Mouse (Mus musculus) liver, embryonic 11.5 days (tissue): ENCODE results near the gene Rnf17. TPM values are rescaled to one million over a fixed set of nuclear protein-coding genes. Genes with fewer than 3 reads are reported as not detected.

Source experiments
- ATAC-seq: fragments of 200-750 bp; cut with Nextera tagmentation; replicated peaks from 2 replicates; pipeline ENCODE4 v1.8.0; 2017; ENCODE audit warnings: moderate number of reproducible peaks, mild to moderate bottlenecking, moderate TSS enrichment, moderate library complexity; ENCODE audit not compliant: low FRiP score
- DNase-seq: peaks from one replicate; pipeline ENCODE4 v3.0.0-alpha.2; 2017; ENCODE audit warnings: low spot score
- H3K27ac ChIP-seq: fragments of 300-500 bp; sonication (generic); 2 replicates; pipeline ENCODE4 v1.5.1; 2014; ENCODE audit warnings: mild to moderate bottlenecking, low read depth, low read length, control low read depth
- H3K27me3 ChIP-seq: fragments of 300-500 bp; sonication (generic); replicated peaks from 2 replicates; pipeline ENCODE4 v1.6.1; 2014; ENCODE audit warnings: low read length, mixed read lengths; ENCODE audit not compliant: control insufficient read depth, insufficient read depth
- H3K36me3 ChIP-seq: fragments of 300-500 bp; sonication (generic); 2 replicates; pipeline ENCODE4 v1.6.1; 2014; ENCODE audit warnings: mild to moderate bottlenecking, low read length, moderate library complexity, mixed read lengths; ENCODE audit not compliant: control insufficient read depth, insufficient read depth
- H3K4me1 ChIP-seq: fragments of 300-500 bp; sonication (generic); replicated peaks from 2 replicates; pipeline ENCODE4 v1.6.1; 2014; ENCODE audit warnings: low read length, mixed read lengths; ENCODE audit not compliant: control insufficient read depth, insufficient read depth
- H3K4me2 ChIP-seq: fragments of 300-500 bp; sonication (generic); 2 replicates; pipeline ENCODE4 v1.6.1; 2014; ENCODE audit warnings: mild to moderate bottlenecking, control low read depth, moderate library complexity
- H3K4me3 ChIP-seq: fragments of 300-500 bp; sonication (generic); 2 replicates; pipeline ENCODE4 v1.5.1; 2014; ENCODE audit warnings: low read depth, low read length, control low read depth
- H3K9ac ChIP-seq: fragments of 300-500 bp; sonication (generic); 2 replicates; pipeline ENCODE4 v1.6.1; 2014; ENCODE audit warnings: low read depth, low read length, control low read depth
- H3K9me3 ChIP-seq: fragments of 300-500 bp; sonication (generic); 2 replicates; pipeline ENCODE4 v1.6.1; 2016; ENCODE audit warnings: low read length, inconsistent platforms, mixed read lengths; ENCODE audit not compliant: control insufficient read depth
- WGBS: fragments of 180-500 bp; shearing (Covaris S2); extraction: QIAGEN DNeasy Blood & Tissue Kit; methylation state at CpG from one replicate; pipeline ENCODE4 v1.1.7; 2014; 5-methylcytosine and 5-hydroxymethylcytosine counted together
- polyA plus RNA-seq: library from polyadenylated mRNA; unstranded; fragments of >200 nt; fragmentation: Nextera tagmentation; extraction: Ambion mirVana; gene quantifications from 2 replicates; pipeline ENCODE4 v1.2.1, GENCODE M21; 2014

The Rnf17 gene
- polyA plus RNA-seq, 1 experiment from 2014 or later = 7.9 TPM

GRCm38 (mm10) chr14:56368834-56369233, 33.5 kb upstream of the Rnf17 start:
- ATAC-seq = no peak
- no peak for DNase-seq
- no peak overlapping the region for H3K4me3 ChIP-seq
- H3K4me1 ChIP-seq = no peaks in the 10 kb centered on the region
- H3K27ac ChIP-seq = no peak overlapping the region
- peaks cover 47% of the 10 kb centered on the region for H3K27me3 ChIP-seq
- H3K9ac ChIP-seq = no peak overlapping the region
- 41% methylated on average over 3 of the region's 3 CpGs for WGBS
- no peaks in the 10 kb centered on the region for H3K36me3 ChIP-seq
- H3K4me2 ChIP-seq = no peak overlapping the region
- no peaks in the 10 kb centered on the region for H3K9me3 ChIP-seq

GRCm38 (mm10) chr14:56375731-56376130, 26.6 kb upstream of the Rnf17 start:
- no peaks in the 10 kb centered on the region for H3K4me1 ChIP-seq
- WGBS = 1% methylated on average over 6 of the region's 6 CpGs

DNA sequence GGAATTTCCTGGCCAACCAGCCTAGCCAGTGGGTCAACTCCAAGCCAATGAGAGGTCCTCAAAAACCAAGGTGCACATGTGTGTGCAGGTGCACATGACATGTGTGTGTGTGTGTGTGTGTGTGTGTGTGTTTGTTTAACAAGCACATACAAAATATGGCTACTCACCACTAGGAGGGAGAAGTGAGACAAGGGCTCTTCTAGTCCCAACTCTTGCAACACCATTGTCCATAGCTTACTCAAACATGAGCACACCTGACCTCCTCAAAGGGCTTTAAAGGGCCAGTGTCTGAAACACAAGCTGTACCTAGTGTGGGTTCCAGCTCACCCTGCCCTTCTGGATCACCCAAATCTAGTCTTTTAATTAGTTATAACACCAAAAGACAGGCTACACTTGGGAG, 24.6 kb upstream of the Rnf17 start:
- Histone ChIP-seq H3K4me3 (no peak overlapping the region), H3K9me3 (no peaks in the 10 kb centered on the region), H3K27ac (no peak overlapping the region), H3K27me3 (no peaks in the 10 kb centered on the region; the same call in 1 of the 2 replicates), H3K4me1 (no peaks in the 10 kb centered on the region), H3K4me2 (no peak overlapping the region), H3K9ac (no peak overlapping the region), H3K36me3 (no peaks in the 10 kb centered on the region)
- DNase-seq (no peak), ATAC-seq (no peak)

More at GRCm38 (mm10) chr14:56375731-56376130, 26.6 kb upstream of the Rnf17 start:
- H3K27me3 ChIP-seq = no peaks in the 10 kb centered on the region; the same call in 1 of the 2 replicates
- no peak overlapping the region for H3K9ac ChIP-seq
- DNase-seq = peak; percentile 61
- no peaks in the 10 kb centered on the region for H3K36me3 ChIP-seq
- H3K4me2 ChIP-seq = no peak overlapping the region
- no peak overlapping the region for H3K4me3 ChIP-seq
- H3K27ac ChIP-seq = no peak overlapping the region
- H3K9me3 ChIP-seq = no peaks in the 10 kb centered on the region
- 0 out of 2 replicates have a peak, but pooled peaks have one; percentile 47 for ATAC-seq

DNA sequence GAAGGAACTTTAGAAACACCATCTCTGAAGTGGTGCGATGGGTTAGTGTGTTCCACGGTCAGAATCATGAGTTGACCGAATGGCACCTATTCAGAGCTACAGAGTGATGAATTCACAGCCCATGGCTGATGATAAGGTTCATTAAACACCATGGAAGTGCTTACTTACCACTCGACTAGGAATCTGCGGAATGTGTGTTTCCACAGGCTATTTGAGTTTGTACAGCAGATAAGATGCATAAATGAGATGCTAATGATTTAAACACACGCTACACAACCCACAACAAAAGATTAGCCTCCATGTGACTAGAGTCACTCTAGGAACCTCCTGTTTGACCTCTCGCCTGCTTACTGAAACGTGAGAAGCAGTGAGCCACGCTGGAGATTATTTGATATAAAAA, 23.0 kb upstream of the Rnf17 start:
- Histone ChIP-seq H3K27ac (no peak overlapping the region), H3K9me3 (no peaks in the 10 kb centered on the region), H3K9ac (no peak overlapping the region), H3K4me3 (no peak overlapping the region), H3K4me1 (no peaks in the 10 kb centered on the region), H3K4me2 (no peak overlapping the region), H3K36me3 (no peaks in the 10 kb centered on the region), H3K27me3 (no peaks in the 10 kb centered on the region)
- WGBS = 73% methylated on average over 9 of the region's 9 CpGs
- ATAC-seq = no peak
- no peak for DNase-seq

GRCm38 (mm10) chr14:56382366-56382765, 20.0 kb upstream of the Rnf17 start:
- Histone ChIP-seq H3K4me1 (no peaks in the 10 kb centered on the region), H3K27ac (no peak overlapping the region), H3K36me3 (no peaks in the 10 kb centered on the region), H3K9me3 (no peaks in the 10 kb centered on the region), H3K4me2 (no peak overlapping the region), H3K9ac (no peak overlapping the region), H3K27me3 (no peaks in the 10 kb centered on the region), H3K4me3 (no peak overlapping the region)
- no peak for ATAC-seq
- no peak for DNase-seq
- 72% methylated on average over 4 of the region's 4 CpGs for WGBS

DNA sequence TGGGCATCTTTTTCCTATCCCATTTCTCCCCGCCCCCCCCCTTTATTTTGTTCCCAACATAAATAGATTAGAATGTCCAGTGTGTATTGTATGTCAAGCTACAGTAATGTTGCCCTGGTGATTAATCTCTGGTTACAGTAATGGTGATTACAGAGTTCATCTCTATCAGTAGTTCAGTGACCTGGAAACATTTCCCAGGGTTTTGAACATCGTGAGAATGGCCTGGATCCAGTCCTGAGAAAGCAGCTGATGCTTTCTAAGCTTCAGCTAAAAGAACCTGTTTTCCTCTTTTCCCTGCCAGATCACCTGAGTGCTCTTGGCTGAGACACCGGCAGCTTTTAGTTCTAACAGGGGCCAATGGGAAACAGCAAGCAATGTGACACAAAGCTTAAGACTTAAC, 12.1 kb upstream of the Rnf17 start:
- no peak overlapping the region for H3K9ac ChIP-seq
- DNase-seq = no peak
- WGBS = 73% methylated on average over 3 of the region's 3 CpGs

DNA sequence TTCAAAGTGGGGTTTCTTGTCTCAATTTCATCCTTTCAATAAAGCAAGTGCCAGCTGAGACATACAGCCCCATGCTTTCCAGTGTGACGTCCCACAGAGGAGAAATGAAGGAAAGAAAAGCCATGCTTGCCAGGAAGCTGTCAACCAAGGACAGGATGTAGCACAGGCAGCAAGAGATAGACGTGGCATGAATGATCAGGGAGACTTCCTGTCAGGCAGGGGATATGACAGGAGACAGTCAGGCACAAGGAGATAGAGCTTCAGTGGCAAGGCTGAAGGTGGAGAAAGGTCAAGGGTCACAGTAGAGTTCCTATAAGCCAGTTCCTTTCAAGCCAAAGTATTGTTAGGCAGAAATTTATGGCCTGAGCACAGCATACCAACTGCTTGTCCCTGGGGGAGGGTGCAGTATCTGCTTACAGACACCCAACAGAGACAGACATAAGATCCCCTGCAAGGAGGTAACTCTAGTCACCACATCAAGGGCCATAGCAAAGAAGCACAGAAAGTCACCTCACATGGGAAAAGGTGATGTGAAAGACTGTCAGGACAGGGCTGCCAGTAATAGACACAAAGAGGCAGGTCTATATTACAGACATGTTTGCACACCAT, 8.6 kb upstream of the Rnf17 start:
- Histone ChIP-seq H3K9ac (no peak overlapping the region), H3K4me3 (no peak overlapping the region), H3K4me1 (no peaks in the 10 kb centered on the region), H3K36me3 (no peaks in the 10 kb centered on the region), H3K27ac (no peak overlapping the region), H3K9me3 (no peaks in the 10 kb centered on the region), H3K27me3 (no peaks in the 10 kb centered on the region), H3K4me2 (no peak overlapping the region)
- DNase-seq (no peak), ATAC-seq (peak; percentile 73)
- WGBS = 12% methylated on average over 2 of the region's 2 CpGs

More for the DNA sequence above, 12.1 kb upstream of the Rnf17 start:
- H3K27me3 ChIP-seq = no peaks in the 10 kb centered on the region
- H3K4me1 ChIP-seq = no peaks in the 10 kb centered on the region
- no peak overlapping the region for H3K4me3 ChIP-seq
- H3K36me3 ChIP-seq = no peaks in the 10 kb centered on the region
- no peak for ATAC-seq
- H3K9me3 ChIP-seq = no peaks in the 10 kb centered on the region
- no peak overlapping the region for H3K4me2 ChIP-seq
- no peak overlapping the region for H3K27ac ChIP-seq

- H3K27me3 ChIP-seq = no peaks in the 10 kb centered on the region
- no peaks in the 10 kb centered on the region for H3K9me3 ChIP-seq
- no peak overlapping the region for H3K27ac ChIP-seq
- ATAC-seq (no peak), DNase-seq (no peak)
- no peak overlapping the region for H3K4me2 ChIP-seq
- no peak overlapping the region for H3K9ac ChIP-seq
- H3K4me3 ChIP-seq = no peak overlapping the region
- H3K36me3 ChIP-seq = no peaks in the 10 kb centered on the region
- H3K4me1 ChIP-seq = no peaks in the 10 kb centered on the region
Measured at GRCm38 (mm10) chr14:56398001-56398400, 4.4 kb upstream of the Rnf17 start.

- no peak overlapping the region for H3K27ac ChIP-seq
- no peaks in the 10 kb centered on the region for H3K9me3 ChIP-seq
- H3K27me3 ChIP-seq = no peaks in the 10 kb centered on the region
- WGBS = 77% methylated on average over 2 of the region's 2 CpGs
- ATAC-seq (no peak), DNase-seq (no peak)
- H3K4me1 ChIP-seq = no peaks in the 10 kb centered on the region
- H3K36me3 ChIP-seq = no peaks in the 10 kb centered on the region
- H3K9ac ChIP-seq = peak overlapping the region; percentile 48; the same call in 1 of the 2 replicates
- H3K4me3 ChIP-seq = peak overlapping the region; percentile 40; the same call in 1 of the 2 replicates
- peak overlapping the region; percentile 57 for H3K4me2 ChIP-seq
Measured at GRCm38 (mm10) chr14:56403072-56403375, 643 bp downstream of the Rnf17 start.
